Mouse (Mus musculus): ENCODE data around the gene St8sia2. TPM values are rescaled to one million over a fixed set of nuclear protein-coding genes. Genes with fewer than 3 reads are reported as not detected.
"Not testable (repeated sequence)": the region's sequence is repeated elsewhere in the genome, so short reads cannot be mapped to it uniquely, and the experiment has no call there.

Gene St8sia2
- polyA plus RNA-seq, 1 experiment from 2014 or later: 6.2 TPM

DNA sequence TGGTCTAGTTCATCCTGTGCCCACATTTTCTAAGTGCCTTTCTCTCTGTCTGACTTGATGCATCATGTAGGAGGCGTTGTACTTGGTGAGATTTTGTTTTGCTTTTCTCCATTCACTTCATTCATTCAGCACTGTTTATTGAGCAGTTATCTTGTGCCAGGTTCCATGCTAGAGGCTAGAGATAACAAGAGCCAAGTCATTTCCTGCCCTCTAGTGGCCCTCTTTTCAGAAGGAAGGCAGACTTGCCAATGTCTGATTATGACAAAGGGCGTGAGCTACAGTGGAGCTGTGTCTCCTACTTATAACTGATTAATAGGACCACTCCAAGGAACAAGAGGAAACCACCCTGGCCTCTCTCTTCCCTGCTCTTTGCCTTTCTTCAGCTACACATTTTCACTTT lies 3.1 kb upstream of the St8sia2 start:
- 83% methylated on average over 2 of the region's 2 CpGs for WGBS
- H3K9ac ChIP-seq: no peak overlapping the region
- no peak overlapping the region for H3K4me3 ChIP-seq (replicated peaks)
- no peak overlapping the region for H3K27ac ChIP-seq
- H3K4me2 ChIP-seq: no peak overlapping the region
- no peaks in the 10 kb centered on the region for H3K36me3 ChIP-seq
- no peak for ATAC-seq (ENCODE audit: insufficient read depth, low FRiP score, low read depth)
- no peaks in the 10 kb centered on the region for H3K9me3 ChIP-seq
- H3K4me1 ChIP-seq: peaks cover 9% of the 10 kb centered on the region; the same call in 1 of the 2 replicates
- H3K27me3 ChIP-seq (replicated peaks): 0 out of 2 replicates have a peak, but pooled peaks cover 6% of the 10 kb centered on the region

DNA sequence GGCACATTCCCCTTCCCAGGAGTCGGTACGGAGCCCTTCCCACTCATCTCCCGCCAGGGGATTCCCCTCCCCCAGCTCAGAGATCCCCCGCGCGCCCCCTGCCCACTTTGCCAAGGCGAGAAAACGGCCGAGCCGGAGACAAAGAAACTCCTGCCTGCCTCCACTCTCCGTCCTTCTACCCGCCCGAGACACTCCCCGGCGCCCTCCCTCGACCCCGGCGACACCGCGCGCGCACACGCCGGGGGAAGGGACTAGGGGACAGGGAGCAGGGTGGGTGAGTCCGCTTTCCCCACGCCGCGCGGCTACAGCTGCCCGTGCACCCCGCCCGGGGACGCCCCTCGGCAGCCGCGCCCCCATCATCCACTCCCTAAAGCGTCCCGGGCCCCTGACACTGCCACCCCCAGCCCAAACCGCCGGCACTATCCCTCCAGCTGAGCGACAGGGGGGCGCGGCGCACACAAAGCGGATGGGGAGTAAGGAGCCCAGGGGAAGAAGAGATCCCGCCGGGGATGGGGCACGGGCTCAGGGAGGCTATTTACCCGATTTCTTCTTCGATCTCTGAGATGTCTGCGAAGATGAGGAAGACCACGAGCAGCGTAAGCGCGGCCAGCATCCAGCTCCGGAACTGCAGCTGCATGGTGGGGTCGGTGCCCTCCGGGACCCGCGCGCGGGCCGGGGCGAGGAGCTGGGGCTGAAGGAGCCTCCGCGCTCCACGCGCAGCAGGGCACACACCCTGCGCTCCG lies 461 bp downstream of the St8sia2 start:
- peaks cover 9% of the 10 kb centered on the region; the same call in 1 of the 2 replicates for H3K4me1 ChIP-seq
- under 1% methylated on average over 58 of the region's 70 CpGs for WGBS
- peak; percentile 58; the same call in 1 of the 2 replicates for ATAC-seq (ENCODE audit: insufficient read depth, low FRiP score, low read depth)
- H3K9ac ChIP-seq: peak overlapping the region; percentile 60
- 0 out of 2 replicates have a peak, but pooled peaks cover 6% of the 10 kb centered on the region for H3K27me3 ChIP-seq (replicated peaks)
- H3K9me3 ChIP-seq: no peaks in the 10 kb centered on the region
- peak overlapping the region; percentile 71 for H3K27ac ChIP-seq
- no peaks in the 10 kb centered on the region for H3K36me3 ChIP-seq
- H3K4me3 ChIP-seq (replicated peaks): peak overlapping the region; percentile 74
- peak overlapping the region; percentile 99 for H3K4me2 ChIP-seq

DNA sequence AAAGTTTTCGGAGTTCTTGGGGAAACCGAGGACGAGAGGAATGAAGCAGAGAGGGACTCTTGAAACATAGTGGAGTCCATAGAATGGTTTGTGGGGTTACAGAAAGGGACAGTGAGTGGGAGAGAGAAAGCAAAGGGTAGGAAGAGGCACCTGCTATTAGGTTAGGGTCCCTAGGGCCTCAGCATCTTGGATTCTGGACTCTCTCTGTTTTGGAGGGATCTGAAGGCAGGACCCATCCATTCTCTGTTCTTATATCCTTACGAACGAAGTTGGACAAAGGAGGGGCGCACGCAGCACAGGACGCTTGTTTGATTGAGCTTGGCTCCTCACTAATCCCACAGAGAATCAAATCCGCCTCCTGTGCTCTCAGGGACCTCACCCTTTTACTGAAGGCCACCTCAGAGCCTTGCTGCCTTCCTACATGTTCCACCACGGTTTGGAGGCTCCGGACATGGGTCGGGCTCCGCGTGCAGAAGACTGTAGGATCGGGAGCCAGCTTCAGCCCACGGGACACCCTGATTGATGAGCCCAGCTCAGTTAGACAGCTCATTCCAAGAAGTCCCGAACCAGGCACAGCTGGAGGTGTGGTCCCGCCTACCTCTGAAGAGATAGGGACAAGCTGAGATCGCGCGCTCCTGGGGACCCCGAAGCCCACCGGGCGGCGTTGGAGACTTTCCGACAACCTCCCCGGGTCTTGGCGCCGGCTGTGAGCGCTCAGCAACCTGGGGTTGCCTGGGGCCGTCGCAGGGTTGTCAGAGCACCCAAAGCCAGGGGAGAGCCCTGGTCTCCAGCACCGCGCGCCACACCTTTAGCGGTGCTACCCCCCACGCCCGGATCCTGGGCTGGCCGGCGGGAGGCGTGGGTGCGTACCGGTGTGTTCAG lies 1.3 kb downstream of the St8sia2 start:
- ATAC-seq (ENCODE audit: insufficient read depth, low FRiP score, low read depth): peak; percentile 36; the same call in 1 of the 2 replicates
- no peaks in the 10 kb centered on the region for H3K9me3 ChIP-seq
- 0 out of 2 replicates have a peak, but pooled peaks cover 6% of the 10 kb centered on the region for H3K27me3 ChIP-seq (replicated peaks)
- H3K4me2 ChIP-seq: peak overlapping the region; percentile 99
- H3K36me3 ChIP-seq: no peaks in the 10 kb centered on the region
- 3% methylated on average over 43 of the region's 43 CpGs for WGBS
- H3K27ac ChIP-seq: peak overlapping the region; percentile 71; the same call in 1 of the 2 replicates
- H3K9ac ChIP-seq: peak overlapping the region; percentile 60
- H3K4me1 ChIP-seq: peaks cover 9% of the 10 kb centered on the region; the same call in 1 of the 2 replicates
- peak overlapping the region; percentile 74 for H3K4me3 ChIP-seq (replicated peaks)

DNA sequence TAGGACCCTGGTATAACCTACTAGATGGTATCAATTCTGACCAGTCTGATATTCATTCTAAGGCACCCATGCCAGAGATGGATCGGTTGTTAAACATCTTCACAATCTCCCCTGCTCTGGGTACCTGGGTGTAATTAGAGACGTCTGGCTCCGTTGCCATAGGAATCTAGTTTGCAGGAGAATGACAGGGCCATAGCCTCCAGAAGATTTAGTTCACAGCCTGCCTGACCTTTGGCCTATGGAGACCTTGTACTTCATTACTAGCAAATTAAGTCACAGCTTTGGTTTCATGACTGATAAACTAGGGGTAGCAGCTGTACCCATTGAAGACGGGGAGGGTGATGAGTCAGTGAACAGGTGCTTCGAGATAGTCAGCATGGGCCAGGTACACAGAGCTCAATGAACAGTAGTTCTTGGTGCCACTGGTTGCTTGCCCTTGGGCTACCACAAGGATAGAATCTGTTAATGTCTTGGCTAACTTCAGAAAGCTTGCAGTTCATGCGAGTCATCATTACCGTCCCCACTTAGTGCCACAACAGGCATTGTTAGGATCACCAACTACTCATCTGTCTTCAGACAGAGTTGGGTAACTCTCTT lies 4.4 kb downstream of the St8sia2 start:
- H3K4me3 ChIP-seq (replicated peaks): no peak overlapping the region
- no peak overlapping the region for H3K27ac ChIP-seq
- no peak overlapping the region for H3K4me2 ChIP-seq
- peaks cover 9% of the 10 kb centered on the region; the same call in 1 of the 2 replicates for H3K4me1 ChIP-seq
- no peak for ATAC-seq (ENCODE audit: insufficient read depth, low FRiP score, low read depth)
- H3K9me3 ChIP-seq: no peaks in the 10 kb centered on the region
- 53% methylated on average over 7 of the region's 7 CpGs for WGBS
- no peak overlapping the region for H3K9ac ChIP-seq
- no peaks in the 10 kb centered on the region for H3K27me3 ChIP-seq (replicated peaks)
- no peaks in the 10 kb centered on the region for H3K36me3 ChIP-seq

GRCm38 (mm10) chr7:74006775-74007371 lies 6.6 kb downstream of the St8sia2 start:
- H3K4me1 ChIP-seq: peaks cover under 1% of the 10 kb centered on the region; the same call in 1 of the 2 replicates
- no peak overlapping the region for H3K4me3 ChIP-seq (replicated peaks)
- no peak overlapping the region for H3K4me2 ChIP-seq
- H3K9me3 ChIP-seq: no peaks in the 10 kb centered on the region
- ATAC-seq (ENCODE audit: insufficient read depth, low FRiP score, low read depth): no peak
- no peaks in the 10 kb centered on the region for H3K36me3 ChIP-seq
- 35% methylated on average over 9 of the region's 9 CpGs for WGBS
- no peak overlapping the region for H3K9ac ChIP-seq
- no peaks in the 10 kb centered on the region for H3K27me3 ChIP-seq (replicated peaks)
- no peak overlapping the region for H3K27ac ChIP-seq

DNA sequence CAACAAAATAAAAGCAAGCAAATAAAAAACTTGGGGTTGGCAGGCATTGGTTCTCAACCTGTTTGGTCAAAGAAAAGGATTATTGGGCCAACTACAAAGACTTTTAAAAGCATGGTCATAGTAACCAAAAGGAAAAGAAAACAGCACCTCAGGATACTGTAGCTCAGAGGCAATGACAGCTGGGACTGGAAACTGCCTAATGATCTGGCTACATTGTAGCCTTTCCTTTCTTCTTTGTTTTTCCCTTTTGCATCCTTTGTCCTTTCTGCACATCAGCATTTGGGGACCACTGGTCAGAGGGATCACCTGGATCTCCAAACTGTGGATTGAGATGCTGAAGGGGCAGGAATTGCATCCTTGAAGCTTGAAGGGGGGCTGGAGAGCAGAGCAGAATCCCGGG lies 7.1 kb downstream of the St8sia2 start:
- Histone ChIP-seq H3K4me3 (replicated peaks) (no peak overlapping the region), H3K4me2 (no peak overlapping the region), H3K9me3 (no peaks in the 10 kb centered on the region), H3K27ac (no peak overlapping the region), H3K27me3 (replicated peaks) (no peaks in the 10 kb centered on the region), H3K36me3 (no peaks in the 10 kb centered on the region), H3K9ac (no peak overlapping the region), H3K4me1 (no peaks in the 10 kb centered on the region)
- 20% methylated on average over 1 of the region's 1 CpGs for WGBS
- ATAC-seq (ENCODE audit: insufficient read depth, low FRiP score, low read depth): no peak

DNA sequence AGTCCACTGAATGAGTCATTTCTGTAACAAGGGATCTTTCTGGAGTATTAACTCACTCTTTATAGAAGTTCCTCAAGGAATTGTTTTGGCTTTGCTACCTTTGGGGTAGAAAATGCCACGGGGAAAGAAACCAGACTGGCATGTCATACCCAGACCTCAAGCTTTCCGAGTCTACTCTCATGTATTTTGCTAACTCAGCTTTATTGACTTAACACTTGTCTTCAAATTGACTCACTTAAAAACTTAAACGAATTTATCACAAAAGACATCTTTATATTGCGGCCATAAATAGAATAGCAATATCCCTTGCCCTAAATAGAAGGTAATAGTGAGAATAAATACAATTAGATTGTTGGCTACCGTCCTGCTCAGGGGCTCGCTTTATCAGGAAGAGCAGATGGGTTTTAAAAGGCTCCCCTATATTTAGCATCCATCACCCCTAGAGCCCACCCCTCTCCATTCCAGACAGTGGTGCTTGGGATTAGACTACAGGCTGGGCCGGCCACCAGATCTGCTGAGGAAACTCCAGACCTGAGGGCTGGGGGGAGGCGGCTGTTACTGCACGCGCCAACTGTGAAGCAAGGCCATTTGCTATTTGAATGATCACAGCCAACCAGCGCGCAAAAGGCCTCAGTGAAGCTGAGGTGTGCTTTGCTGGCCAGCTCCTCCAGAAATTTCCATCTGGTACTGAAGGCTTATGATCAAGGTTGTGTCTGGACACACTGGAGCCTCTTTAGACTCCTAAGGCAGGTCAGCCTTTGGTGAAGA lies 12.6 kb downstream of the St8sia2 start:
- H3K4me1 ChIP-seq: no peaks in the 10 kb centered on the region
- H3K4me3 ChIP-seq (replicated peaks): no peak overlapping the region
- H3K27me3 ChIP-seq (replicated peaks): no peaks in the 10 kb centered on the region
- H3K9ac ChIP-seq: no peak overlapping the region
- no peak overlapping the region for H3K4me2 ChIP-seq
- WGBS: 84% methylated on average over 12 of the region's 12 CpGs
- no peaks in the 10 kb centered on the region for H3K36me3 ChIP-seq
- H3K27ac ChIP-seq: no peak overlapping the region
- no peaks in the 10 kb centered on the region for H3K9me3 ChIP-seq
- ATAC-seq (ENCODE audit: insufficient read depth, low FRiP score, low read depth): no peak

- Histone ChIP-seq H3K9me3 (0 out of 2 replicates have a peak, but pooled peaks cover 4% of the 10 kb centered on the region), H3K27ac (no peak overlapping the region), H3K4me2 (no peak overlapping the region), H3K4me3 (replicated peaks) (no peak overlapping the region), H3K36me3 (no peaks in the 10 kb centered on the region), H3K9ac (no peak overlapping the region), H3K4me1 (no peaks in the 10 kb centered on the region), H3K27me3 (replicated peaks) (no peaks in the 10 kb centered on the region)
- WGBS: 85% methylated on average over 2 of the region's 2 CpGs
- no peak for ATAC-seq (ENCODE audit: insufficient read depth, low FRiP score, low read depth)
Observed at GRCm38 (mm10) chr7:73989366-73989765, 24.1 kb downstream of the St8sia2 start.

DNA sequence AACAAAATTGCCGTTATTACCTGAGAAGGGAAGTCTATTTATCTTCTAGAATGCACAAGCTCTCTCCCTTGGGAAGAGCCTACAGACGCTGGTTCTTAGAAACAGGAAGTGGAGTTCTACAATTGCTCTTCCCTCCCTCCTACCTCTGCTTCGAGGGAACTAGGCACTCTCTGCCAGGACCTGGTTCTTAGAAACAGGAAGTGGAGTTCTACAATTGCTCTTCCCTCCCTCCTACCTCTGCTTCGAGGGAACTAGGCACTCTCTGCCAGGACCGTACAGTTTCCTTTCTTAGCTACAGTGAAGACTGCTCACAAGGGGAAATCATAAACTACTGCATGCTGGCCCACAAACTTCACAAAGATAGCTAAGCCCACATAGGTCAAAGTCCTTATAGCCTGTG lies 41.3 kb downstream of the St8sia2 start:
- not testable (repeated sequence) for H3K27me3 ChIP-seq (replicated peaks); H3K36me3 ChIP-seq; H3K4me2 ChIP-seq; H3K27ac ChIP-seq; H3K4me1 ChIP-seq; H3K9me3 ChIP-seq; H3K4me3 ChIP-seq (replicated peaks); ATAC-seq (ENCODE audit: insufficient read depth, low FRiP score, low read depth); H3K9ac ChIP-seq
- WGBS: 32% methylated on average over 5 of the region's 5 CpGs

GRCm38 (mm10) chr7:73965164-73965563 lies 48.3 kb downstream of the St8sia2 start:
- 82% methylated on average over 3 of the region's 3 CpGs for WGBS
- H3K36me3 ChIP-seq: no peaks in the 10 kb centered on the region
- H3K4me3 ChIP-seq (replicated peaks): no peak overlapping the region
- no peak for ATAC-seq (ENCODE audit: insufficient read depth, low FRiP score, low read depth)
- no peaks in the 10 kb centered on the region for H3K9me3 ChIP-seq
- no peaks in the 10 kb centered on the region for H3K27me3 ChIP-seq (replicated peaks)
- no peaks in the 10 kb centered on the region for H3K4me1 ChIP-seq
- no peak overlapping the region for H3K27ac ChIP-seq
- no peak overlapping the region for H3K4me2 ChIP-seq
- H3K9ac ChIP-seq: no peak overlapping the region

DNA sequence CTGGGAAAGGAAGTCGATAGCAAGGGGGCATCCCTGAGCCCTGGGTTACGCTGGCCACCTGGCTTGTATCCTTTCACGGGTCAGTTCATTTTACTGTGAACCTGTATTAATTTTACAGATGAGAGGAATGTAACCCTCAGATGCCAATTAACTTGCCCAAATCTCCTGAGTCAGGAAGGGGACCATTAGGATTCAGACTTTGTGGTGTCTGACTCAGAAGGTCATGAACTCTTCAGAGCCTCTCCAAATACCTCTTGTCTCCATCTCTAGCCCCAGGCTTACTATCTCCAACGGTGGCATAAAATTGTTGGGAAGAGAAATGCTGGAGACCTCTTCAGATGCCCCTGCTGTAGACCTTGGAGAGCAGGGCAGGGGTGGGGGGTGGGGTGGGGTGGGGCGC lies 51.1 kb downstream of the St8sia2 start:
- WGBS: 77% methylated on average over 5 of the region's 5 CpGs
- no peaks in the 10 kb centered on the region for H3K36me3 ChIP-seq

More for the DNA sequence above, 51.1 kb downstream of the St8sia2 start:
- H3K27ac ChIP-seq: no peak overlapping the region
- H3K4me3 ChIP-seq (replicated peaks): no peak overlapping the region
- no peaks in the 10 kb centered on the region for H3K27me3 ChIP-seq (replicated peaks)
- H3K9ac ChIP-seq: no peak overlapping the region
- H3K4me2 ChIP-seq: no peak overlapping the region
- no peaks in the 10 kb centered on the region for H3K4me1 ChIP-seq
- no peaks in the 10 kb centered on the region for H3K9me3 ChIP-seq
- ATAC-seq (ENCODE audit: insufficient read depth, low FRiP score, low read depth): no peak

All from stomach, embryonic 15.5 days (tissue).